ENCODE assay signal across 8 mouse cellular contexts in the genomic region with DNA sequence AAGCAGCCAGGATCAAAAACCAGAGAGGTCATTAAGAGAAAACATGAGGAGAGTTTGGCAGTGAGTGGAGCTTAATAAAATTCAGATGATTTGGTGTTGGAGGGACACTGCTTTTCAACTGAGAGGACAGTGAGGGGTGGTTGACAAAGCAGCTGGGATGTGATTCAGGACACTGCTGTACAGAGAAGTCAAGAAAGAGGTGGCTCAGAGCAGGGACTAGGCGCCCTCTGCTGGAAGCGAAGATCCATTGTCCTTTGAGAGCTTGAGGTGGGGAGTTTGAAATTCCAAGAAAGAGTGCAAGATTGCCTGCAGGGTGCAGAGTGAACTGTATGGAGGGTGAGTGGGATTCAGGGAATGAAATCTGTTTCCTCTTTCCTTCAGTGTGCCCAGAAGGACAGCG. TPM values are rescaled to one million over a fixed set of nuclear protein-coding genes. Genes with fewer than 3 reads are reported as not detected.
DNase-seq lines count a peak whose midpoint lies in the region; ATAC-seq and TF ChIP-seq lines count a peak whose summit lies in the region.

No protein-coding gene starts in this region.

- H3K4me3 ChIP-seq in embryonic facial prominence, embryonic 14.5 days (ENCODE audit: low read depth, low read length) = no peak overlapping the region
- H3K4me3 ChIP-seq in intestine, postnatal 0 days (ENCODE audit: low read depth, low read length) = no peak overlapping the region
- no peak overlapping the region for H3K4me3 ChIP-seq in limb, embryonic 11.5 days (ENCODE audit: low read depth, low read length)
- no peak overlapping the region for H3K4me3 ChIP-seq in neural tube, embryonic 14.5 days (ENCODE audit: low read depth, low read length)

- peak; percentile 28 for DNase-seq in gastrocnemius, postnatal 10 days
- no peak for DNase-seq in gastrocnemius, adult 8-10 months (ENCODE audit: low spot score in 2 of 2)
- peak; percentile 26 to 29 for DNase-seq in adrenal gland, adult 18-20 months (ENCODE audit: low spot score in 2 of 2)
- DNase-seq in embryonic facial prominence, embryonic 14.5 days (ENCODE audit: low spot score) = peak; percentile 51
- DNase-seq in limb, embryonic 11.5 days (ENCODE audit: low spot score) = peak; percentile 68
- no peak for DNase-seq in Muller cell, postnatal 12 days (ENCODE audit: inconsistent ontology term)

- H3K27ac ChIP-seq in embryonic facial prominence, embryonic 14.5 days (replicated peaks; ENCODE audit: low read depth, low read length) = no peak overlapping the region
- no peak overlapping the region for H3K27ac ChIP-seq in intestine, postnatal 0 days (ENCODE audit: low read depth, low read length)
- no peak overlapping the region for H3K27ac ChIP-seq in limb, embryonic 11.5 days (replicated peaks; ENCODE audit: low read depth, low read length)
- no peak overlapping the region for H3K27ac ChIP-seq in neural tube, embryonic 14.5 days (ENCODE audit: low read depth, low read length)

- no peak overlapping the region for H3K4me2 ChIP-seq in embryonic facial prominence, embryonic 14.5 days (ENCODE audit: low read depth, low read length)
- H3K4me2 ChIP-seq in intestine, postnatal 0 days (replicated peaks; ENCODE audit: low read depth) = no peak overlapping the region
- no peak overlapping the region for H3K4me2 ChIP-seq in limb, embryonic 11.5 days (ENCODE audit: low read depth, severe bottlenecking)
- H3K4me2 ChIP-seq in neural tube, embryonic 14.5 days (ENCODE audit: low read depth, low read length) = no peak overlapping the region

- H3K36me3 ChIP-seq in embryonic facial prominence, embryonic 14.5 days (ENCODE audit: control insufficient read depth, insufficient read depth, low read length) = no peaks in the 10 kb centered on the region
- no peaks in the 10 kb centered on the region for H3K36me3 ChIP-seq in intestine, postnatal 0 days (ENCODE audit: control insufficient read depth, insufficient read depth)
- H3K36me3 ChIP-seq in limb, embryonic 11.5 days (ENCODE audit: control insufficient read depth, insufficient read depth, low read length) = no peaks in the 10 kb centered on the region
- H3K36me3 ChIP-seq in neural tube, embryonic 14.5 days (ENCODE audit: control insufficient read depth, insufficient read depth, low read length) = no peaks in the 10 kb centered on the region

- peak; percentile 91 for TF ChIP-seq CTCF in intestine, postnatal 0 days (IDR thresholded peaks at IDR 0.05; ENCODE audit: low read depth)

- 4% methylated on average over 3 of the region's 3 CpGs for whole genome bisulfite sequencing in embryonic facial prominence, embryonic 14.5 days
- WGBS in intestine, postnatal 0 days = 3% methylated on average over 3 of the region's 3 CpGs
- 5% methylated on average over 3 of the region's 3 CpGs for WGBS in limb, embryonic 11.5 days
- 2% methylated on average over 3 of the region's 3 CpGs for WGBS in neural tube, embryonic 14.5 days

- ATAC-seq in embryonic facial prominence, embryonic 14.5 days (ENCODE audit: low read depth) = peak; percentile 75
- ATAC-seq in intestine, postnatal 0 days = 0 out of 2 replicates have a peak, but pooled peaks have one; percentile 25
- no peak; the same call in 1 of the 2 replicates for ATAC-seq in limb, embryonic 11.5 days (ENCODE audit: insufficient number of reproducible peaks, low FRiP score, low TSS enrichment, low read depth)
- peak; percentile 74; the same call in 1 of the 2 replicates for ATAC-seq in neural tube, embryonic 14.5 days (ENCODE audit: low read depth)

- no peaks in the 10 kb centered on the region for H3K27me3 ChIP-seq in embryonic facial prominence, embryonic 14.5 days (replicated peaks; ENCODE audit: control insufficient read depth, insufficient read depth, low read length)
- H3K27me3 ChIP-seq in intestine, postnatal 0 days (replicated peaks; ENCODE audit: control insufficient read depth, insufficient read depth, low read length) = no peaks in the 10 kb centered on the region
- H3K27me3 ChIP-seq in limb, embryonic 11.5 days (ENCODE audit: control insufficient read depth, insufficient read depth, low read length) = no peaks in the 10 kb centered on the region
- no peaks in the 10 kb centered on the region for H3K27me3 ChIP-seq in neural tube, embryonic 14.5 days (ENCODE audit: control insufficient read depth, insufficient read depth, low read length)

- H3K4me1 ChIP-seq in embryonic facial prominence, embryonic 14.5 days (ENCODE audit: control insufficient read depth, insufficient read depth, low read length) = no peaks in the 10 kb centered on the region
- H3K4me1 ChIP-seq in intestine, postnatal 0 days (replicated peaks; ENCODE audit: control insufficient read depth, insufficient read depth, low read length) = no peaks in the 10 kb centered on the region
- H3K4me1 ChIP-seq in limb, embryonic 11.5 days (ENCODE audit: control insufficient read depth, insufficient read depth, low read length) = no peaks in the 10 kb centered on the region
- no peaks in the 10 kb centered on the region for H3K4me1 ChIP-seq in neural tube, embryonic 14.5 days (ENCODE audit: control insufficient read depth, insufficient read depth, low read length)

- no peaks in the 10 kb centered on the region for H3K9me3 ChIP-seq in embryonic facial prominence, embryonic 14.5 days (ENCODE audit: control insufficient read depth, low read length)
- H3K9me3 ChIP-seq in intestine, postnatal 0 days (ENCODE audit: control insufficient read depth) = no peaks in the 10 kb centered on the region
- no peaks in the 10 kb centered on the region for H3K9me3 ChIP-seq in limb, embryonic 11.5 days (ENCODE audit: control insufficient read depth, low read length)
- no peaks in the 10 kb centered on the region for H3K9me3 ChIP-seq in neural tube, embryonic 14.5 days (ENCODE audit: control insufficient read depth, low read length)

- no peak overlapping the region for H3K9ac ChIP-seq in embryonic facial prominence, embryonic 14.5 days (ENCODE audit: low read depth, low read length)
- H3K9ac ChIP-seq in intestine, postnatal 0 days (ENCODE audit: low read depth, low read length) = no peak overlapping the region
- H3K9ac ChIP-seq in limb, embryonic 11.5 days (ENCODE audit: low read length) = no peak overlapping the region
- no peak overlapping the region for H3K9ac ChIP-seq in neural tube, embryonic 14.5 days (replicated peaks; ENCODE audit: low read depth, low read length)

RNA-seq across cellular contexts. Expression of a gene that starts 44.2 kb away (rescaled TPM):
- total RNA-seq in gastrocnemius, postnatal 10 days (2021) = not detected
- total RNA-seq in gastrocnemius, adult 8-10 months (2022) = not detected
- total RNA-seq in adrenal gland, adult 18-20 months (2021) = not detected
- 19.8 and 33.6 TPM in 2 replicates for polyA plus RNA-seq in embryonic facial prominence, embryonic 14.5 days (2014; fragmentation: Nextera tagmentation; extraction: Ambion mirVana)
- polyA plus RNA-seq in intestine, postnatal 0 days (2015; fragmentation: Nextera tagmentation; extraction: Ambion mirVana) = 5.8 and 7.8 TPM in 2 replicates
- not detected in 2 replicates for polyA plus RNA-seq in limb, embryonic 11.5 days (2014; fragmentation: Nextera tagmentation; extraction: Ambion mirVana)
- polyA plus RNA-seq in neural tube, embryonic 14.5 days (2014; fragmentation: Nextera tagmentation; extraction: Ambion mirVana) = not detected in 2 replicates

Comparison
In these comparisons a context has a peak if more than half of its experiments do, and no peak if none do; other contexts are left out.
1. DNase-seq: peak in gastrocnemius, postnatal 10 days (single experiment), adrenal gland, adult 18-20 months (2 of 2), embryonic facial prominence, embryonic 14.5 days (single experiment) and limb, embryonic 11.5 days (single experiment); none in gastrocnemius, adult 8-10 months (0 of 2) and Muller cell, postnatal 12 days (single experiment).